Mouse (Mus musculus) stomach, adult 2 months (tissue): ENCODE data around the gene Pramel7. TPM values are rescaled to one million over a fixed set of nuclear protein-coding genes. Genes with fewer than 3 reads are reported as not detected.

ENCODE experiments used
- polyA plus RNA-seq: library from polyadenylated mRNA; depleted of rRNA; stranded (reverse); fragments of >200 nt; gene quantifications from 2 replicates; pipeline ENCODE4 v1.2.3, GENCODE M21; 2012; rRNA removed

Pramel7 gene
- polyA plus RNA-seq, result not detected in 2 replicates

DNA sequence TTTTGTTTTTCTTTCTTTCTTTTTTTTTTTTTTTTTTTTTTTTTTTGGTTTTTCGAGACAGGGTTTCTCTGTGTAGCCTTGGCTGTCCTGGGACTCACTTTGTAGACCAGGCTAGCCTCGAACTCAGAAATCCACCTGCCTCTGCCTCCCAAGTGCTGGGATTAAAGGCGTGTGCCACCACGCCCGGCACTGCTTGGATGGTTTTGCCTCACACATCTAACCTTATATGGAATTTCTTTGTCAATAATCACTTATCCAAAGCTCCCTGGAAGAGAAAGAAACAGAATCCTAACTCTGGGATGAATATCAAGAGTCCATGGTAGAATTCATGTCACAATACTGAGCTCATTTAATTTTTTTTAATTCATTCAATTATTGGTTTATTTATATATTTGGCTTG lies at the start of gene Pramel7:
Gene Pramel7, minus strand, starts transcription at position 101 of the 400 bp plus-strand sequence.

GRCm38 (mm10) chr2:87545442-87545841 lies 48.5 kb upstream of the Pramel7 start, which contains the start of gene Olfr1128:
Gene Olfr1128, minus strand, starts transcription at chr2:87545542.

GRCm38 (mm10) chr2:87531496-87531895 lies 34.6 kb upstream of the Pramel7 start, which contains the start of gene Olfr153:
Gene Olfr153, plus strand, starts transcription at chr2:87531796.

DNA sequence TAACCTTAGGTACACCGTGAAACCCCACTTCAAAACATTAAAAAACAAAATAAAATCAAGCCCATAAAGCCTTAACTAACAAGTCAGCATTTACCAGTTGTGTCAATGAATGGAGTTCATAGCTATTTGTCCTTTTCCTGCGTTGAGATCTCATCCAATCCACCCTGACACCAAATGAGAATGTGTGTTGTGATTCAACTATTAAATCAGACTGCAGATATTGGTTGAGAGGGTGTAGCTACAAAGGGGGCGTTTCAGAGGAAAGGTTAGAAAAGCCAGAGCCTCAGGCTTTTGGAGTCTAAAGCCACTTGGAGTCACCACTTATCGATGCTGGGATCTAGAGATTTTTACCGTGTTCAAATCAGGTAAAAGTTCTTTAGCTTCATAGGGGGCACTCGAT lies 9.4 kb upstream of the Pramel7 start, which contains the start of gene Pramel6:
Gene Pramel6, plus strand, starts transcription at position 301 of the 400 bp plus-strand sequence.

GRCm38 (mm10) chr2:87453662-87454061 lies 43.2 kb downstream of the Pramel7 start, which contains the start of gene Olfr1126:
Gene Olfr1126, plus strand, starts transcription at chr2:87453962.

Other genes starting within 250 kb of the Pramel7 start
- not detected in 2 replicates for gene Olfr1115, start 249.1 kb downstream of the Pramel7 start, polyA plus RNA-seq
- not detected in 2 replicates for gene Olfr1116, start 229.6 kb downstream of the Pramel7 start, polyA plus RNA-seq
- not detected in 2 replicates for gene Olfr1118, start 189.5 kb downstream of the Pramel7 start, polyA plus RNA-seq
- not detected in 2 replicates for gene Olfr1120, start 142.3 kb downstream of the Pramel7 start, polyA plus RNA-seq
- not detected in 2 replicates for gene Olfr1121, start 127.2 kb downstream of the Pramel7 start, polyA plus RNA-seq
- gene Olfr1122, start 111.2 kb downstream of the Pramel7 start, polyA plus RNA-seq, result not detected in 2 replicates
- not detected in 2 replicates for gene Olfr1123, start 80.5 kb downstream of the Pramel7 start, polyA plus RNA-seq
- gene Olfr1124, start 66.8 kb downstream of the Pramel7 start, polyA plus RNA-seq, result not detected in 2 replicates
- gene Olfr1126, start 43.1 kb downstream of the Pramel7 start, polyA plus RNA-seq, result not detected in 2 replicates
- not detected in 2 replicates for gene Pramel6, start 9.5 kb upstream of the Pramel7 start, polyA plus RNA-seq
- not detected in 2 replicates for gene Olfr153, start 34.7 kb upstream of the Pramel7 start, polyA plus RNA-seq
- not detected in 2 replicates for gene Olfr1128, start 48.4 kb upstream of the Pramel7 start, polyA plus RNA-seq
- not detected in 2 replicates for gene Olfr1129, start 76.8 kb upstream of the Pramel7 start, polyA plus RNA-seq
- gene Olfr1130, start 109.1 kb upstream of the Pramel7 start, polyA plus RNA-seq, result not detected in 2 replicates
- not detected in 2 replicates for gene Olfr1131, start 130.0 kb upstream of the Pramel7 start, polyA plus RNA-seq
- gene Olfr1132, start 140.4 kb upstream of the Pramel7 start, polyA plus RNA-seq, result not detected in 2 replicates
- gene Olfr1133, start 150.3 kb upstream of the Pramel7 start, polyA plus RNA-seq, result not detected in 2 replicates
- gene Olfr1134, start 161.4 kb upstream of the Pramel7 start, polyA plus RNA-seq, result not detected in 2 replicates
- gene Olfr1135, start 176.6 kb upstream of the Pramel7 start, polyA plus RNA-seq, result not detected in 2 replicates
- gene Olfr1136, start 196.9 kb upstream of the Pramel7 start, polyA plus RNA-seq, result not detected in 2 replicates
- gene Olfr1137, start 216.1 kb upstream of the Pramel7 start, polyA plus RNA-seq, result not detected in 2 replicates
- gene Olfr1138, start 242.9 kb upstream of the Pramel7 start, polyA plus RNA-seq, result not detected in 2 replicates
- gene Olfr1140, start 246.7 kb upstream of the Pramel7 start, polyA plus RNA-seq, result not detected in 2 replicates